Mouse (Mus musculus): ENCODE measurements at regions not wholly inside any gene's neighbourhood (a gene's known extent, or its start where the extent isn't known, plus 50 kb on each side); places are given as distances from the start of the nearest gene placed in this dataset.

DNA sequence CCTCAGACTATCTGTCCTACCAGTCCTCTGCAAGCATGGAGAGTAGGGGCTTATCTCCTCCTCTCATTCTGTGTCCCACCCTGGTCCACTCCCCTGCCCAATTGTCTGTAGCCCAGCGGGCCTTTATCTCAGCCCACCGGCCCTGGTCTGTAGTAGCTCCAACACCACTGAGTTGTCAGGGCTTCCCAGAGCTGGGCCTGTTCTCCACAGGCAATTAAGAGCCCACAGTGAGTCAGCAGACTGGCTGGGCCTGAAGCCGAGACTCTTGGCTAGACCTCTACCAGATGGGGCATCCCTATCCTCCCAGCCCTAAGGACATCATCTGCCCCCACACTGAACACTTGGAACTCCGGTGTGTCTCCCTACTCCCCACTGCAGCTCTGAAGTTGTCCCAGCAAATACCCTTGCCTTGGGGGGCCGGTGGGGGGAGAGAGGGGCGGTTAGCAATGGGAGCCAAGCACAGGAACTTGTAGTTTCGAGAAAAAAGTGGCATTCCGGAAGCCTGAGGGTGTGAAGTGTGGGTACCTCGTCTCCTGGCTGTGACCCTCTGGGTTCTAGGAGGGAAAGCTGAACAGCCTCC lies 64.7 kb upstream of the Dlg1 start:
- no peak for TF ChIP-seq CTCF (IDR thresholded peaks at IDR 0.05; ENCODE audit: control insufficient read depth, insufficient read depth, insufficient replicate concordance, low read depth, low read length)
- TF ChIP-seq POLR2A (IDR thresholded peaks at IDR 0.05; ENCODE audit: control insufficient read depth, low read depth, low read length) = no peak
